Mouse (Mus musculus) lung, postnatal 36 days (tissue): Measurements from ENCODE around the gene Wdr72.

Experiments used
- DNase-seq: peaks from one replicate; pipeline ENCODE4 v3.0.0; 2022; ENCODE audit warnings: mixed read lengths

The Wdr72 gene

DNA sequence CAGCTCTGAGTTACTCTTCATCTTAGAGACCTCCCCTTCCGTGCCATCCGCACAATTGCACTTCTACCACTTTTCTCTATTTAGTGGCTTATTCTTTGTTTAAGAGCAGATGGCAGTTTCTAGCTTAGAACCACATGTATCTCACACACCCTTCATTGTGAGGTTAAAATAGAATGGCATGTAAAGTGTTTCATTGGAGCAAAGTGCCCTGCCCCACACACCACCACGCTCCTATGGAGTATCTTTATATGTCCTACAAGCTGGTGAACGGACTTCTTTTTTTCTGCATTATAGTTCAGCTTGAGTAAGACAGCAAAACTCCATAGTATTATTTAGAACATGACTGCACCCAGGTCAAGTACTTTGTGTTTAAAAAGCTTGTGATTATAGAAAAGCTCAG, 137.9 kb downstream of the Wdr72 start:
- DNase-seq: no peak

DNA sequence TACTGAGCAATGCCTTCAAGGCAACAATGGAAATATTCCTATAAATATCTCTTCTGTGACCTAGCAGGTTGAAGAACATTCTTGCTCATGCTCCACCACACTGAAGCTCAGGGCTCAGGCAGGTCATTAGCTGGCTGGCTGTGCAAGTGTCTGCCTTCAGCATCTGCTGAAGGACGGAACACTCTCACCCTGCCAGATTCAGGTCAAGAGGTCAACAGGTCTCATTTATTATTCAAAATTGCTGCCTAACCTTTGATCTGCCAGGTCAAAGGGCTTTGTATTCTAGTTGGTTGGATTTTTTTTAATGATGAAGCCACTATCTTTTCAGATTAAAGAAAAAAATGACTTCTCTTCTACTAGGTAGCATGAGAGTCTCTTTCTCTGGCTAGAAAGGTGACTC, 139.3 kb downstream of the Wdr72 start:
- no peak for DNase-seq

GRCm38 (mm10) chr9:74250522-74250921, 140.4 kb downstream of the Wdr72 start:
- no peak for DNase-seq

- DNase-seq: no peak
Observed at GRCm38 (mm10) chr9:74258389-74258788, 148.2 kb downstream of the Wdr72 start.

GRCm38 (mm10) chr9:74277752-74278385, 167.7 kb downstream of the Wdr72 start:
- no peak for DNase-seq

- no peak for DNase-seq
Observed at GRCm38 (mm10) chr9:74282072-74282471, 171.9 kb downstream of the Wdr72 start.

DNA sequence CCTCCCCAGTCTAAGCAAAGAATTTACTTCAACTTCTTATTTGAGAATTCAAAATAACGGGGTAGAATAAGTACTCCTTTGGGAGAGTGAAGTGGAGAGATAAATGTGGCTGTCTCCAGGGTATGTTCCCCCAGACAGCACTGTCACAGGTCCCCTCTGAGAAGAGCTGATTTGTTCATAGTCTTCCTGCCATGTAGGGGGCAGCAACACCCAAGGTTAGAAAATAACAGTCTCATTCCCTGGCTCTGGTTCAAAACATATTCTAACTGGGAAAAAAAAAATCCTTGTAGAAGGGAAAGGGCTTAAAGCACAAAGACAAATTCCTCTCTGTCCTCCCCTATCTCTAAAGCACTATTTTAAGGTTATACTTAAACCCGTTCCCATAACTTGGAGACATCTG, 176.1 kb downstream of the Wdr72 start:
- DNase-seq: peak; percentile 44

GRCm38 (mm10) chr9:74294479-74294878, 184.3 kb downstream of the Wdr72 start:
- DNase-seq: peak; percentile 62

DNA sequence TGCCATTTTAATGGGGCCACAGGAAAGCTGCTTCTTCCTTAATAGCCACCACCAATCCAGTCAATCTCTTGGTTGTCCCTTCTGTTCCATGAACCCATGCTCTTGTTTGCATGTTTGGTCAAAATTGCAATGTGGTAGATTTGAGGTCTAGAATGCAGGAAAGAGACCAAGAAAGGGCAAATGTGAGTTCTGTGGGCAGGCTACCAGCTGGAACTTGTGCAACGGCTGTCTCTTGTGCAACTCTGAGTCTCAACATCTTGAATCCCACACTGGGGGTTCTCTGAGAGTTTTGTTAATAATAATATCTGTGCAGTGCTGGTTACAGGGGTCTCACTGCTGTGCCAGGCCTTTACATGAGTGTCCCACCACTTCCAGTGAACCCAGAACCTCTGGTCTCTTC, 208.6 kb downstream of the Wdr72 start:
- peak; percentile 37 for DNase-seq

GRCm38 (mm10) chr9:74324089-74324924, 214.2 kb downstream of the Wdr72 start:
- DNase-seq: no peak

GRCm38 (mm10) chr9:74324925-74325295, 214.8 kb downstream of the Wdr72 start:
- no peak for DNase-seq

GRCm38 (mm10) chr9:74325981-74326380, 215.8 kb downstream of the Wdr72 start:
- no peak for DNase-seq

- DNase-seq: no peak
Observed at GRCm38 (mm10) chr9:74328821-74329220, 218.7 kb downstream of the Wdr72 start.

DNA sequence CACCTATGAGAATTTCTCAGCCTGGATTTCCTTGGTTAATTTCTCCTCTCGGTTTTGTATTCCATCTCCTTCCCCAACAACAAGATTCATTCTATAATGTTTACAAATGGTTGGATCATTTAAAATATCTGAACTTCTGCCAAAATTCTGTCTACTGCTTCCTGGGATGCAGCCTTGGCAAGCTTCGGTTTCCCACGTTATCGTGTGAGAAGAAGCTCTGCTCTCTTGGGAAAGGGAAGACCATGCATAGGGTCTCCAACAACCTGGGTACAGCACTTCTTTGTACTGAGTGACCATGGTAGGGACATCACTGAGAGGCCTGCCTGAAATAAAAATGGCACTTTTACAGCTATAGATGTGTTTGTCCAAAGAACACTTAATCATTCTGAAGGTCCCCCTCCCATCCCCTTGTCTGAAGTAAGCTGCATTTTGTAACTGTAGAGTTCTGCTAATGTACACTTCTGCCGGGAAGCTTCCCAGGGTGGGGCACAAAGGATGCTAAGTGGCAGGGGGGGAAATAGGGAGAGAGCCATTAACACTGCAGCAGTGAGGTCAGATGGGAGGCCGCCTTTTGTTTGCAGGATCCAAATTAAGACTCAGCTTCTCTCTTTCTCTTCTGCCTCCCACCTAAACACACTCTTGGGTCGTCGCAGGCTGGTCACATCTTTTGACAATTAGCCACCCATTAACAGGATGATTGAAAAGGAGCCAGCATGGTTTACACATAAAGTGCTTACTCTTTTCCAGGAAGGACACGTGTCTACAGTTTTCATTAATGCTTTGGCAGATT, 220.7 kb downstream of the Wdr72 start:
- no peak for DNase-seq

DNA sequence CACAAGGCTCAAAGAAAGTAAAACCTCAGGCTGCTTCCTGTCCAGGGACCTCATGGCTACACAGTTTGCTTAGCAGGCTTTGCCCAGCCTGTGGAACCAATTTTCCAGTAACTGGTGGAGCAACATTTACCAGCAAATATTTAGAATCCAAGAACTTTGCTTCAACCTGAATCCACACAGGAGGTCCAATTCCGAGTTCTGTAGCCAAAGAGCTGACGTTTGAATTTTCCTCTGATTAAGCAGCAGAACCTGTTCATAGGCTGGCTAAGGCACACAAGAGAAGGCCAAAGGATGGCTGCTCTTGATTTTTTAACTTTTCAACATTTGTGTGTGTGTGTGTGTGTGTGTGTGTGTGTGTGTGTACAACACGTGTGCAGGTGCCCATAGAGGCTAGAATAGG, 222.2 kb downstream of the Wdr72 start:
- no peak for DNase-seq
